Comparison of ENCODE assay signal across 8 mouse cellular contexts in genomic region chr11:21571700-21572381, GRCm38 (mm10). TPM values are rescaled to one million over a fixed set of nuclear protein-coding genes. Genes with fewer than 3 reads are reported as not detected.
DNase-seq lines count a peak whose midpoint lies in the region; ATAC-seq and TF ChIP-seq lines count a peak whose summit lies in the region.

Wdpcp (plus strand) TSS chr11:21572235.
Mdh1 (minus strand) TSS chr11:21572367.

- H3K27me3 ChIP-seq in kidney, embryonic 14.5 days (ENCODE audit: control insufficient read depth, insufficient read depth, low read length), result no peaks in the 10 kb centered on the region
- no peaks in the 10 kb centered on the region for H3K27me3 ChIP-seq in limb, embryonic 15.5 days

- peak; percentile 99 for ATAC-seq in kidney, embryonic 14.5 days (ENCODE audit: low FRiP score, low TSS enrichment)
- ATAC-seq in limb, embryonic 15.5 days (ENCODE audit: insufficient number of reproducible peaks, low FRiP score, low TSS enrichment, low read depth), result peak; percentile 100

- peak; percentile 98 for DNase-seq in A20 (ENCODE audit: low read depth, low spot score)
- DNase-seq in heart, adult 9 months (ENCODE audit: low spot score in 2 of 2), result peak; percentile 97 to 98
- DNase-seq in monocyte, adult 2 months (ENCODE audit: low read depth in 1 of 2, low spot score in 2 of 2), result peak; percentile 76 to 83
- peak; percentile 95 for DNase-seq in spleen, postnatal 36 days (ENCODE audit: low spot score in 2 of 2)

- TF ChIP-seq CTCF in bone marrow macrophage, adult 2 months (IDR thresholded peaks at IDR 0.05; ENCODE audit: low read depth, low read length), result no peak
- no peak for TF ChIP-seq CTCF in embryonic fibroblast, embryonic 13.5 days (IDR thresholded peaks at IDR 0.05; ENCODE audit: borderline replicate concordance, insufficient read depth, low read length)

- WGBS in kidney, embryonic 14.5 days, result under 1% methylated on average over 42 of the region's 42 CpGs
- WGBS in limb, embryonic 15.5 days, result under 1% methylated on average over 42 of the region's 42 CpGs

- no peaks in the 10 kb centered on the region for H3K36me3 ChIP-seq in kidney, embryonic 14.5 days (ENCODE audit: control insufficient read depth, insufficient read depth, low read length)
- no peaks in the 10 kb centered on the region for H3K36me3 ChIP-seq in limb, embryonic 15.5 days

- peak within 1 kb of the TSS; percentile 68 for H3K27ac ChIP-seq in bone marrow macrophage, adult 2 months (ENCODE audit: insufficient read depth, low read depth, low read length)
- H3K27ac ChIP-seq in embryonic fibroblast, embryonic 13.5 days (ENCODE audit: insufficient read depth, low read length), result 0 out of 2 replicates have a peak within 1 kb of the TSS, but pooled peaks have one; percentile 4
- peak within 1 kb of the TSS; percentile 82 for H3K27ac ChIP-seq in kidney, embryonic 14.5 days (ENCODE audit: low read depth, low read length)
- peak within 1 kb of the TSS; percentile 84 for H3K27ac ChIP-seq in limb, embryonic 15.5 days

- 0 out of 2 replicates have a peak, but pooled peaks have one; percentile 37 for TF ChIP-seq POLR2A in bone marrow macrophage, adult 2 months (IDR thresholded peaks at IDR 0.05; ENCODE audit: borderline replicate concordance, low read depth, low read length)
- peak; percentile 81 for TF ChIP-seq POLR2A in embryonic fibroblast, embryonic 13.5 days (IDR thresholded peaks at IDR 0.05; ENCODE audit: low read depth, low read length)

- H3K9ac ChIP-seq in kidney, embryonic 14.5 days (ENCODE audit: low read depth, low read length), result peak within 1 kb of the TSS; percentile 74
- H3K9ac ChIP-seq in limb, embryonic 15.5 days, result peak within 1 kb of the TSS; percentile 49

- H3K4me3 ChIP-seq in bone marrow macrophage, adult 2 months (ENCODE audit: insufficient read depth, low read length), result peak within 1 kb of the TSS; percentile 89
- H3K4me3 ChIP-seq in embryonic fibroblast, embryonic 13.5 days (ENCODE audit: insufficient read depth, low read length), result peak within 1 kb of the TSS; percentile 95
- H3K4me3 ChIP-seq in kidney, embryonic 14.5 days (ENCODE audit: low read length), result peak within 1 kb of the TSS; percentile 77
- peak within 1 kb of the TSS; percentile 87 for H3K4me3 ChIP-seq in limb, embryonic 15.5 days

- peak within 1 kb of the TSS; percentile 70 for H3K4me2 ChIP-seq in kidney, embryonic 14.5 days (replicated peaks; ENCODE audit: low read depth, low read length)
- H3K4me2 ChIP-seq in limb, embryonic 15.5 days, result peak within 1 kb of the TSS; percentile 49

- no peaks in the 10 kb centered on the region for H3K9me3 ChIP-seq in kidney, embryonic 14.5 days (ENCODE audit: control insufficient read depth, low read length)
- no peaks in the 10 kb centered on the region for H3K9me3 ChIP-seq in limb, embryonic 15.5 days

- H3K4me1 ChIP-seq in bone marrow macrophage, adult 2 months (ENCODE audit: control insufficient read depth, insufficient read depth, low read length), result peaks cover 44% of the 10 kb centered on the region
- H3K4me1 ChIP-seq in embryonic fibroblast, embryonic 13.5 days (ENCODE audit: control insufficient read depth, insufficient read depth, low read length), result peaks cover 8% of the 10 kb centered on the region
- peaks cover 19% of the 10 kb centered on the region for H3K4me1 ChIP-seq in kidney, embryonic 14.5 days (ENCODE audit: control insufficient read depth, insufficient read depth, low read length)
- peaks cover 21% of the 10 kb centered on the region for H3K4me1 ChIP-seq in limb, embryonic 15.5 days

RNA-seq across cellular contexts. Expression of gene Wdpcp, which starts in this region (rescaled TPM):
- 4.3 and 7.9 TPM in 2 replicates for polyA plus RNA-seq in bone marrow macrophage, adult 2 months (2012; ENCODE audit: insufficient read depth, insufficient read length, missing spikeins)
- polyA plus RNA-seq in embryonic fibroblast, embryonic 13.5 days (2011; ENCODE audit: insufficient read length, low read depth, missing spikeins), result 7.9 and 10.2 TPM in 2 replicates
- polyA plus RNA-seq in kidney, embryonic 14.5 days (2014; fragmentation: Nextera tagmentation; extraction: Ambion mirVana), result 6.7 and 11.4 TPM in 2 replicates
- 8.3 and 8.4 TPM in 2 replicates for polyA plus RNA-seq in limb, embryonic 15.5 days (2015; fragmentation: Nextera tagmentation; extraction: Ambion mirVana)

RNA-seq across cellular contexts. Expression of gene Mdh1, which starts in this region (rescaled TPM):
- polyA plus RNA-seq in bone marrow macrophage, adult 2 months (2012; ENCODE audit: insufficient read depth, insufficient read length, missing spikeins), result 159 and 191 TPM in 2 replicates
- 132 and 160 TPM in 2 replicates for polyA plus RNA-seq in embryonic fibroblast, embryonic 13.5 days (2011; ENCODE audit: insufficient read length, low read depth, missing spikeins)
- 521 and 608 TPM in 2 replicates for polyA plus RNA-seq in kidney, embryonic 14.5 days (2014; fragmentation: Nextera tagmentation; extraction: Ambion mirVana)
- 375 and 398 TPM in 2 replicates for polyA plus RNA-seq in limb, embryonic 15.5 days (2015; fragmentation: Nextera tagmentation; extraction: Ambion mirVana)

Comparison
In these comparisons a context has a peak if more than half of its experiments do, and no peak if none do; other contexts are left out.
1. Peak in every context shown above with its lines: DNase-seq, ATAC-seq, H3K4me3 ChIP-seq and H3K27ac ChIP-seq.
2. H3K27ac ChIP-seq: peak in every context shown above with its lines; median percentile 84 in limb, embryonic 15.5 days; 82 in kidney, embryonic 14.5 days; 68 in bone marrow macrophage, adult 2 months; 4 in embryonic fibroblast, embryonic 13.5 days.